Mouse (Mus musculus): ENCODE data around the gene Ncoa3. TPM values are rescaled to one million over a fixed set of nuclear protein-coding genes. Genes with fewer than 3 reads are reported as not detected.

The Ncoa3 gene
- total RNA-seq, 2 experiments from 2014 or later = 32.1 to 35.9 TPM

- DNase-seq (ENCODE audit: low spot score in 2 of 2) = no peak
Measured at GRCm38 (mm10) chr2:166000769-166001168, 8.3 kb downstream of the Ncoa3 start.

GRCm38 (mm10) chr2:166001362-166001761 is 8.9 kb downstream of the Ncoa3 start:
- no peak for DNase-seq (ENCODE audit: low spot score in 2 of 2)

GRCm38 (mm10) chr2:166001768-166002167 is 9.3 kb downstream of the Ncoa3 start:
- no peak for DNase-seq (ENCODE audit: low spot score in 2 of 2)

- DNase-seq (ENCODE audit: low spot score in 2 of 2) = no peak
Measured at GRCm38 (mm10) chr2:166002429-166002828, 10.0 kb downstream of the Ncoa3 start.

GRCm38 (mm10) chr2:166003004-166003403 is 10.6 kb downstream of the Ncoa3 start:
- no peak for DNase-seq (ENCODE audit: low spot score in 2 of 2)

GRCm38 (mm10) chr2:166007046-166007445 is 14.6 kb downstream of the Ncoa3 start:
- DNase-seq (ENCODE audit: low spot score in 2 of 2) = no peak

GRCm38 (mm10) chr2:166008558-166009392 is 16.3 kb downstream of the Ncoa3 start:
- no peak for DNase-seq (ENCODE audit: low spot score in 2 of 2)

- no peak for DNase-seq (ENCODE audit: low spot score in 2 of 2)
Measured at GRCm38 (mm10) chr2:166009393-166009947, 17.0 kb downstream of the Ncoa3 start.

- no peak for DNase-seq (ENCODE audit: low spot score in 2 of 2)
Measured at GRCm38 (mm10) chr2:166010321-166010720, 17.9 kb downstream of the Ncoa3 start.

GRCm38 (mm10) chr2:166011422-166011821 is 19.0 kb downstream of the Ncoa3 start:
- no peak for DNase-seq (ENCODE audit: low spot score in 2 of 2)

GRCm38 (mm10) chr2:166012145-166012544 is 19.7 kb downstream of the Ncoa3 start:
- DNase-seq (ENCODE audit: low spot score in 2 of 2) = no peak

- DNase-seq (ENCODE audit: low spot score in 2 of 2) = no peak
Measured at GRCm38 (mm10) chr2:166018769-166019168, 26.3 kb downstream of the Ncoa3 start.

- no peak for DNase-seq (ENCODE audit: low spot score in 2 of 2)
Measured at GRCm38 (mm10) chr2:166020026-166020425, 27.6 kb downstream of the Ncoa3 start.

- no peak for DNase-seq (ENCODE audit: low spot score in 2 of 2)
Measured at GRCm38 (mm10) chr2:166021073-166021610, 28.7 kb downstream of the Ncoa3 start.

GRCm38 (mm10) chr2:166021642-166022041 is 29.2 kb downstream of the Ncoa3 start:
- DNase-seq (ENCODE audit: low spot score in 2 of 2) = no peak

- no peak for DNase-seq (ENCODE audit: low spot score in 2 of 2)
Measured at GRCm38 (mm10) chr2:166022327-166022726, 29.9 kb downstream of the Ncoa3 start.

GRCm38 (mm10) chr2:166024079-166024478 is 31.6 kb downstream of the Ncoa3 start:
- no peak for DNase-seq (ENCODE audit: low spot score in 2 of 2)

GRCm38 (mm10) chr2:166024621-166025020 is 32.2 kb downstream of the Ncoa3 start:
- no peak for DNase-seq (ENCODE audit: low spot score in 2 of 2)

GRCm38 (mm10) chr2:166025943-166026342 is 33.5 kb downstream of the Ncoa3 start:
- no peak for DNase-seq (ENCODE audit: low spot score in 2 of 2)

- DNase-seq (ENCODE audit: low spot score in 2 of 2) = no peak
Measured at GRCm38 (mm10) chr2:166027834-166028233, 35.4 kb downstream of the Ncoa3 start.

- DNase-seq (ENCODE audit: low spot score in 2 of 2) = no peak
Measured at GRCm38 (mm10) chr2:166029232-166029631, 36.8 kb downstream of the Ncoa3 start.

GRCm38 (mm10) chr2:166030256-166030995 is 38.0 kb downstream of the Ncoa3 start:
- no peak for DNase-seq (ENCODE audit: low spot score in 2 of 2)
